Mouse (Mus musculus) C2C12 (cell line): ENCODE data around the gene Aph1b.
"Not testable (repeated sequence)": the region's sequence is repeated elsewhere in the genome, so short reads cannot be mapped to it uniquely, and the experiment has no call there.

Experiments
- CEBPB ChIP-seq: IDR thresholded peaks from one replicate; pipeline ENCODE4 v1.6.1; 2011; ENCODE audit warnings: low read depth, mild to moderate bottlenecking, control low read depth, moderate library complexity
- CTCF ChIP-seq: IDR thresholded peaks from one replicate; pipeline ENCODE4 v1.5.1; 2011; ENCODE audit not compliant: control insufficient read depth, insufficient read depth, insufficient read length
- FOSL1 ChIP-seq: IDR thresholded peaks from one replicate; pipeline ENCODE4 v1.8.0; 2011; ENCODE audit warnings: mild to moderate bottlenecking, low read length; ENCODE audit not compliant: poor library complexity, insufficient read depth, severe bottlenecking
- MAX ChIP-seq: IDR thresholded peaks from one replicate; pipeline ENCODE4 v1.6.1; 2011; ENCODE audit warnings: mild to moderate bottlenecking, control low read depth
- MYOD1 ChIP-seq: IDR thresholded peaks from one replicate; pipeline ENCODE4 v1.6.1; 2011; ENCODE audit warnings: low read depth; ENCODE audit not compliant: control insufficient read depth, insufficient read length
- MYOG ChIP-seq: IDR thresholded peaks from one replicate; pipeline ENCODE4 v1.6.1; 2011; ENCODE audit not compliant: control insufficient read depth, insufficient read length; ENCODE audit errors: extremely low read depth
- USF1 ChIP-seq: IDR thresholded peaks from one replicate; pipeline ENCODE4 v1.6.1; 2011; ENCODE audit warnings: low read depth, mild to moderate bottlenecking, control low read depth, moderate library complexity

DNA sequence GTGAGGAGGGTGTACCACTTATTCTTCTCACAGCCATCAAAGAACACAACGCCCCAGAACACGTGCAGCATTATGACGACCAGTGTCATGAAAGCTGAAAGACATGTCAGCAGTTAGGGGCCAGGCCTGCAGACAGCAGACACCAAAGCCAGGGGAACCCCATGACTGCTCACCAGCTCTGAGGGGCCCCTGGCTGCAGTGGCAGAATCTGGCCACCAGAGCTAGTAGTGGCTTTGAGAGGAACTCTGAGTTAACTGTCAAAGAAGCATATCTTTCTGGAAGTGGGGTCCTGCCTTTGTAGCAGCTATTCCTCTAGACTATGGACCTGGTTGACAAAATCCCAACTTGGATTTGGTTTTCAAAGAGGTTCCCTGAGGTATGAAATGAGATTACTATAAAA, 10.7 kb downstream of the Aph1b start:
- not testable (repeated sequence) for TF ChIP-seq CTCF, MYOG, MAX, USF1, MYOD1, FOSL1, CEBPB
